Mouse (Mus musculus) A20 (cell line): ENCODE data around the gene Pdxdc1.

Experiments
- DNase-seq: peaks from one replicate; pipeline ENCODE4 v3.0.0-alpha.2; 2011; ENCODE audit warnings: low read depth, low spot score

Gene Pdxdc1

DNA sequence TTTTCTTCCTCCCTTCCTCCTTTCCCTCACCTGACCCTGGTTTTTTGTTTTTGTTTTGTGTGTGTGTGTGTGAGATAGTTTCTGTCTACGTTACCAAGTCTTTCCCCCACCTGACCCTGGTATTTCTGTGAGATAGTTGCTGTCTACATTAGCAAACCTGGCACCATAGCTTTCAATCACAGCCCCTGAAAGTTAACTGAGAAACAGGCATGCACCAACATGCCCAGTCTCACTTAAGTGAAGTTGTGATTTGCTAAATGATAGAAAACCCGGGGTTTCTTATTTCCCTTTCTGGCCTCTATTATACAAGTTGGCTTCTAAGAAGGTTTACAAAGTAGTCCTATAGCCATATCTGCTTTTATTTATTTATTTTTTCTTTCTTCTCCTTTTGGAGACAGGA is 12.5 kb downstream of the Pdxdc1 start:
- no peak for DNase-seq

DNA sequence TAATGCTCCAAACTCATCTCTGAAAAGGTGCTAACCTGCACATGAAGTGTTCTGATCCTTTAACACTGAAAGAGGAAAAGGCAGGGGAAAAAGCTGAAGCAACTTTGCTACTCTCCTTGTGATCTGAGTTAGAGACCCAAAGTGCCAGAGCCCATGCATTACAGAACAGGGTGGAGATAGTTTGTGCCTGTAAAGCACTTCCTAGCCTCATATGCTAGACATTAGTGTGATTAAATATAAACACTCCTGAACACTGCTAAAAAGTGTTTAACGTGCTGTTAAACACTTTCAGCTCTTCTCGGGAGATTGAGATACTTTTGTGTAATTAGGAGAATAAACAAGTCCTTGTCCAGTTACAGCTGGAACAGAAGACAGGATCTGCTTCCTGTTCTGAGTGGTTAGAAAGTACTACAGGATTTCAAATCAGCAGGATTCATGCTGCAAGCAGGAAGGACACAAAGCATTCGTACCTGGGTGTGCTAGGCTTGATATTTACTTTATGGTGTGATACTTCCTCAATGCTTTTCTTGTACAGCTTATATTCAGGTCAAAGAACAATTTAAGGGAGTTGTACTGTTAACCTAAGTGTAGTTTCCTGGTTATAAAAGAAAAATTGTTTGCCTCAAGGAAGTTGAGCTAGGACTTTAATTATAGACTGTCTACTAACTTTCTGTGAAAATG is 19.7 kb downstream of the Pdxdc1 start:
- DNase-seq: no peak

DNA sequence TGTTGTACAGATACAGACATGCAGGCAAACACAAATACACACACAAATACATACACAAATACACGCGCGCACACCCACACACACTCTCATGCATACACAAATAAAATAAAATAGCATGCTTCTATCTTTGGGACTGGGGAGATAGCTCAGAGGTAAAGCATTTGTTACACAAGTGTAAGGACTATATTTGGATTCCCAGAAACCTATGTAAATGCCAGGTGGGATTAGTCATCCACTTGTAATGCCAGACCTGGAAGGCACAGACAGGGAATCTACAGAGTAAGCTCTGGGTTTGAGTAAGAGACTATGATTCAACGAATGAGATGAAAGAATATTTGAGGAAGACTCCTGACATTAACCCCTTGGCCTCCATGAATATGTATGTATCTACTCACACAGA is 27.4 kb downstream of the Pdxdc1 start:
- DNase-seq: no peak

DNA sequence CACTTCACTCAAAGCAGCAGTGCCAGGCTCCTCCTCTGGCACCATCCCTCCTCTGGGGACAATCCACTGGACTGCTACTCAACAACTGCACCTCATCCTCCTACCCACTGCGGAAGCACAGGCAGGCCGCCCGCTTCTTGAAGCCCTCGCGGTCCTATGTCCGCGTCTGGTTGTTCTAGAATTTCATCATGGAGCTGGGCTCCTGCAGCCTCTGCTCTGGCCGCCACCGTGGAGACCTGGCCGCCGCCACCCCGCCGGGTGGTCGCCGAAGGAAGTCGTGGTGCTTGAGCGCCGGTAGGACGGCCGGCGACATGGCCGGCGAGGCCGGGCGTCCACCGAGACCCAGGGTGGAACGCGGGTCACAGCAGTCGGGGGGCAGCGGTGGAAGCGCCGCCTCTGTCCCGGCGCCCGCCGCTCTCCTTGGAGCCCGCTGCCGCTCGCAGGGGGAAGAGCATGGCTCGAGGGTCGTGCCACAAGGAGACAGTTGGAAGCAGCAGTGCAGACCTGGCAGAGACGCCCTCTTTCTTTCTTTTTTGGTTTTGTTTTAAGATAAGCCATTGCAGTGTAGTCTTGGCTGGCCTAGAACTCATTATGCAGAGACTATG is 34.9 kb downstream of the Pdxdc1 start:
- DNase-seq: no peak

DNA sequence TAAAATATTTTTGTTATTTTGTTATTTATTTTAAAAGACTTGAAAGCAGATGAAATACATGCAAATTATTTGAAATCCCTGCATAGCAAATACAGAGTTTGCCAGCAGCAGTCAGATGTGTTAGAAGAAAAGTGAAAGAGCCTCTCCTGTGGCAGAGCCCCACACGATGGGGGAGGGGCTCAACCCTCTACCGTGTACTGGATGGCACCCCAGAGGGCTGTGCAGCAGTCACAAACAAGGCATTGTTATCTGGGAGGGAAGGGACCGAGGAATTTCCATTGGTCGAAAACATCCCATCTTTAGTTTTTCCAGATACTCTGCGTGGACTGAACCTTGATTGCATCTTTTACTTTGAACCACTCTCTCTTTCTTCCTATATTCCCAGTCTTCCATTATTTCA is 35.5 kb downstream of the Pdxdc1 start:
- DNase-seq: peak; percentile 55

DNA sequence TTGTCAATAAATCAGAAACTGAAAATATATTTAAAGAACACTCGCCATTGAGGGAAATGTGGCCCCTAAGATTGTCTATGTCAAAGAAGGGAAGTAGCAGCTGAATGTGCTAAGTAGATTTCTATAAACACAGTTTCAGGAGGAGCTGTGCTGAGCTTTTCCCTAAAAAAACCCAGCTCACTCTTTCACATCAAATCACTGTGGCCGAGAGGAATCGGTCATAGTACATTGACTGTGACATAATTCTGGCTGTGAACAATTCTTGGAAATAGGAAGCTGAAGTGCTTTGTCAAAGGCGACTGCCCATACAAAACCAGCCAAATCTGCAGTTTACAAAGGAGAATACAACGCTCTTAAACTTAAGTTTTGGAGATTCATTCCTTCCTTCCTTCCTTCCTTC is 36.3 kb downstream of the Pdxdc1 start:
- DNase-seq: peak; percentile 52

DNA sequence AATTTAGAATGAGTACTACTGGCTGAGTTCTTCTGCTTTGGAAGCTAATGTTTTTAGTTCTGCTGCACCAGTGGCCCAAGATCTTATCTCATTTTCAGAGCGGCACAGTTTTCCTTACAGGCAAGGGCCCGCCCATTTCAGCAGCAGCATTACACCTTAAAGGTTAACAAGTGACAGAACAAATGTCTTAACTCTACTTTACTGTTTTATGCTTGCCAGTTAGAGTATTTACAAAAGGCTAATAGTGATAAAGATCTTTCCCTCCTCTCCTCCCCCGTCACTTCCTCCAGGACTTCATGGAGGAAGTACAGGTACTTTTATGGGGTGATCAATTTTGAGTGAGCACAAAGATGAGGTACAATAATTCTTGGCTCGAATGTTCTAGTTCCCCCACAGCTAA is 36.9 kb downstream of the Pdxdc1 start:
- no peak for DNase-seq

DNA sequence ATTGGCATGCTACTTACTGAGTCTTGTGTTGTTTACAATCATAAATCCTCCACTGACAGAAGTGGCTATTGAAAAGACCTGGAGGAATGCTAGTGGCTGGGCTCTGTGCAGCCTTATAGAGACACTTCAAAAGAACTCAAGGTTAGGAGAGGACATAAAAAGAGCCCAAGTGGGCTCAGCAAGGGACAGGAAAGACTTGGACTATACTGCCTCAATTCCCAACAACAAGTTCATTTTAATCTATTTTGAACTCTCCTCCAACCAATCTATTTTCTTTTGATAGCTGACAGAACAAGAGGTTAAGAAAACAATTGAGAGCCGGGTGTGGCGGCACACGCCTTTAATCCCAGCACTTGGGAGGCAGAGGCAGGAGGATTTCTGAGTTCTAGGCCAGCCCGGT is 49.0 kb downstream of the Pdxdc1 start:
- DNase-seq: no peak

DNA sequence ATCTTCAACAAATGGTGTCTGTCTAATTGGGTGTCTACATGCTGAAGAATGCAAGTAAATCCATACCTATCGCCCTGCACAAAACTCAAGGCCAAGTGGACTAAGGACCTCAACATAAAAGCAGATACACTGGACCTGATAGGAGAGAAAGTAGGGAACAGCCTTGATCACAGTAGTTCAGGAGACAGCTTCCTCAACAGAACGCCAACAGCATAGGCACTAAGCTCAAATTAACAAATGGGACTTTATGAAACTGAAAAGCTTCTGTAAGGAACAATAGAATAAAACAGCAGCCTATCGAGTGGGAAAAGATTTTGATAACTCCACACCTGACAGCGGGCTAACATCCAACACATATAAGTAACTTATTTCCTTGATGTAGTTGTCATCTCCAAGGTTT is 51.5 kb downstream of the Pdxdc1 start:
- no peak for DNase-seq

DNA sequence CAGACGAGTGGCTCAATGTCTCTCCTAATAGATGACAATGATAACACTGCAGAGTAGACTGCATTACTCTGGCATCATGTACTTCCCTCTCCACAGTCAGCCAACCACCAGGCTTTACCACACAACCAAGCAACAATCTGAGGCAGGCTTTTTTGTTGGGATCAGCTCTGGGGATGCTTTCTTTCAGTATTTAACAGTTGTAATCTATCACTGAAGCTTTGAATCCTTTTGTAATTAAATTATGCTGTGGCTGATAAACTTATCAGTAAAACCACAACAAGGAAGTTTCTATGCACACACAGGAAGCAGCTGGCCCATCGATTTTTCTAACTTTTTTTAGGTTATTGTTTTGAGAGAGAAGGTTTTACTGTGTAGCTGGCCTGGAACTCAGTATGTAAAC is 54.6 kb downstream of the Pdxdc1 start:
- peak; percentile 61 for DNase-seq

DNA sequence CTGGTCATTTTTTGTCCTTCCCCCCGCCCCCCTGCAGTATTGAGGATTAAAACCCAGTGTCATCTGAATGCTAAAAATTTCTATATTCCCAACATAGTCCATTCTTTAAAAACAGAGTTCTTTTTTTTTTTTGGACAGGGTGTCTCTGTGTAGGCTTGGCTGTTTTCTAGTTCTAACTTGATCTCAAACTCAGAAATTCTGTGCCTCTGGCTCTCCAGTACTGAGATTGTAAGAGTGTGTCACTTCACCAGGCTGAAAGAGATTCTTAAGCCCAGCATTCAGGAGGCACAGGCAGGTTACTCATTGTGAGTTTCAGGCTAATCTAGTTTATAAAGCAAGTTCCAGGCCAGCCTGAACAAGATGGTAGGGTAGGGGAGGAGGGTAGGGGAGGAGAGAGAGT is 56.3 kb downstream of the Pdxdc1 start:
- no peak for DNase-seq

DNA sequence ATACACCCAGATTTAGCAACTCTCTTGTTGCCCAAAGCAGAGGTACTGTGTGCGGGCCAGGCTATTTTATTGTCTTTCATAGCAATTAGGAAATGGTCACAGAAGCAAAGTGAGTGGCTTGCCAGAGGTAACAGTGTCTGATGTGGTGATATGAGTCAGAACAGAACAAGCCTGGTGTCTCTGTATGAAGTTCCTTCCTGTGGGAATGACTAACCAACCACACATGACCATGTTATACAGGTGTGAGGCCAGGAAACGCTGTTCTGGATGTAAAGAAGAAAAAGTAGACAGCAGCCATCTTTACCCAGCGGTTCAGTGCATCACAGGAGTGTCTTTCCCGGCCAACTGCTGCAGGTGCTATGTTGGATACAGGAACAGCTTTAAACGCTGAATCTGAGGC is 57.9 kb downstream of the Pdxdc1 start:
- DNase-seq: no peak

DNA sequence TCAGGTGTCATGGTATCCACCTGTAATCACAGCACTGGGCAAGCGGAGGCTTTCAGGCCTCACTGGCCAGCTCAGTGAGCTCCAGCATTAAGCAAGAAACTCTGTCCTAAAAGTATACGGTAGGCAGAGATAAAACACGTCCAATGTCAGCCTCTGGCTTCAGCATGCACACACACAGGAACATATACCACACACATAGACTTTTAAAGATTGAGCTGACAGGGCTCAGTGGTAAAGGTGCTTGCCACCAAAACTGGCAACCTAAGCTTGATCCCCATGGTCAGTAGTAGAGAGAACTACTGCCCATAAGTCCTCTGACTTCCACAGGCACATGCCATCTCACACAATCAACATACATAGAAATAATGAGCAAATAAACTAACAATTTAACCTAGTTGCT is 62.0 kb downstream of the Pdxdc1 start:
- no peak for DNase-seq

DNA sequence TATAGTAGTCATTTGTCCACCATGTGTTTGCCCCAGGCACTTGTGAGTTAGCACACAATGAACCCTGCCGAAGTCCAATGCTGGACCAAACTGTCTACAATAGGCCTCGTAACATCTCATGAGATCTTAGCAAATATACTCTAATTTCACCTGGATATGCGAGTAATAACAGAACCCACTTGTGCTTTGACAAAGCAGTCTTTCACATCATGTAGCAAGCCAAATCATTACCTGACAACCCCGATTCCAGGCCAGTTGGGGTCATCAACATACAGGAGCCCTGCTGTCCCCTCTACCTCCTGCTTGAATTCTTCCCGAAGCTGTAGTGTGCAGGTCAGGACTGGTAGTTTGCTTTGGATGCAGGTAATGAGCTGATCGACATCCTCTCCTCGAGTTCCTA is 62.9 kb downstream of the Pdxdc1 start:
- DNase-seq: no peak

DNA sequence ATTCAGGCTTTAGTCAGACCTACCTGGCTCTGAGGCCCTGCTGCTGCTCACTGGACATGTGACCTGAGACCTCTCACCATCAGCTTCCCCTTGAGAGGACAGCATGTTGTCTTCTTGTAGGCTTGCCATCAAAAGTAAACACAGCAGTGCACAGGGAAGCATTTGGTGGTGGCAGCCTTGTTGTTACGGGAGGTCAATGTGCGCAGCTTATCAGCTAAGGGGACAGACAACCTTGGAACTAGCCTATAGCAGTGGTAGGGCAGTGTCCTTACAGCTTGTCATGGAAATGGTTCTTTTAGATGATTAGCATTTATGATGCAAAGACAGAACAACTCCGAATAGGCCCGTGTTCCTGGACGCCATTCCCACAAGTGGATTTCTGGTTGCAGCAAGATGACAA is 68.5 kb downstream of the Pdxdc1 start:
- no peak for DNase-seq

DNA sequence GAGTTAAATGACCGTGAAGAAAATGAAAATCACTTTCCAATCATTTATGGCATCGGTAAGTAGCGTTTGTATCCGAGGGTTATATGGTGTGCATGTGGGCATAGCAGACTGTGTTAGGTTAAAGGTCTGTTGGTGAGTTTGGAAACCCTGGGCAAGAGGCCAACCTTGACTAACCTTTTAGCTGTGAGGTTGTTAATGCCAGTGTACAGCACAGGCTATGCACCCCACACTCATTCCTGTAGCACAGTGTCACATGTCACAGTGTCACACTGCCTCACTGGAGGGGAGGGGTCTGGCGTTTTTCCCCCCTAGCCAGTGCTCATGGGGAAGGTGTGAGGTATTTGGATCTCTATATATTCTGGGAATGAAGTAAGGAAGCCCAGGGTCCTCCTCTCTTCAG is 71.3 kb downstream of the Pdxdc1 start:
- no peak for DNase-seq

DNA sequence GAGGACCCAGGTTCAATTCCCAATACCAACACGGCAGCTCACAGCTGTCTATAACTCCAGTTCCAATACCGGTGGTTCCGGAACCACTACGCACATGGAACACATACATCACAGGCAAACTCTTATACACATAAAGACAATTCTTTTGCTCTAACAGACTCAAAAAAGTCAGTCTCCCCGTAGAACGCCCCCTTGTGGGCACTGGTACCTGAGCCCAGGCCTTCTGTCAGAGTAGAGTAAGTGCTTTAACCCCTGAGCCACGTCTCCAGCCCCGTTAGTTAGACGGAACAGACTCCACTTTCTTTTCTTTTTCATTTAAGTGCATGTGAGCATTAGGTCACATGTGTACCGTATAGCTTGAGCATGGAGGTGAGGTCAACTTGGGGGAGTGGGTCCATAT is 72.5 kb downstream of the Pdxdc1 start:
- no peak for DNase-seq

DNA sequence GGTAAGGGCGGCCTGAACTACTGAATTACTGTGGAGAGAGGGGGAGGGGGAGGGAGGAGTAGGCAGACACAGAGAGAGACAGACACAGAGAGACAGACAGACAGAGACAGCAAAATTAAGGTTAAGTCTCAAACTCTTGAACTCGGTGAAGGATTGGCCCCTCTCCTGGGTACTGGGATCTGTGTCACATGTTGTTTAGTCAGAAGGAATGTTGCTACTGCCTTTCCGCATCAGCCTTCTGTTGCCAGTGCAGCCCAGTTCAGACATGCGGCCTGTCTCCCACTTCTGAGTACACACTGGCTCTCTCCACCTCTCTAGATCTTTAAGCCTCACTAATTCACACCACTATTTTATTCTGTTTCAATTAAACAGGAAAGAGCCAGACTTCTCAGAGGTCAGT is 76.4 kb downstream of the Pdxdc1 start:
- DNase-seq: no peak

DNA sequence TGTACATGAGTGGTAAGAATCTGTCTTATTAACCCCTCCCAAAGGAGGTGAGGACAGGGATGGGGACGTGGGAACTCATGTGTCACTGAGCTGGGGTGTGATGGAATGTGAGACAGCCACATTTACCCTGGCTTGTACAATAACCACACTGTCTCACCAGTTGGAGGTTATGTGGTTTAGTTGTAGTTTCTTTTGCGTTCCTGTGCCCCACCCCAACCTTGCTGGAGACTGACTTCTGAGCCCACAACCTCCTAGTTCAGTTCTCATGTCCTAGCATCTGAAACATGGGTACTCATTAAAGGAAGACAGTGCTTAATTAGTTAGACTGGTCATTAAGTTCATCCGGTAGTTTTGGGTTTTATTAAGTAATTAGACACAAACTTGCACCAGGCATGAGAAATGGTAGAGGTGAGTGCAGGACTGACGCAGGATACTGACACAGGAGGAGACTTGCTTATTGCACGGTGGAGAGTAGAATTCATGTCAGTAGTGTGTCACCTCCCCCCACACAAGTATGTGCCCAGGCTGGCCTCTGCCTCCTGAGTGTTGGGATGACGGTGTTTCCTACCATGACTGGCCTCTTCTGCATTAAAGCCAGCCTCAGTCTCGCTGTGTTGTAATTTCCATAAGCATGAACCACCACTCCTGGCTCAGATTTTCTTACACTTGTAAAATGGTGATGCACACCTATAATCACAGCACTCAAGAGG is 77.0 kb downstream of the Pdxdc1 start:
- no peak for DNase-seq

DNA sequence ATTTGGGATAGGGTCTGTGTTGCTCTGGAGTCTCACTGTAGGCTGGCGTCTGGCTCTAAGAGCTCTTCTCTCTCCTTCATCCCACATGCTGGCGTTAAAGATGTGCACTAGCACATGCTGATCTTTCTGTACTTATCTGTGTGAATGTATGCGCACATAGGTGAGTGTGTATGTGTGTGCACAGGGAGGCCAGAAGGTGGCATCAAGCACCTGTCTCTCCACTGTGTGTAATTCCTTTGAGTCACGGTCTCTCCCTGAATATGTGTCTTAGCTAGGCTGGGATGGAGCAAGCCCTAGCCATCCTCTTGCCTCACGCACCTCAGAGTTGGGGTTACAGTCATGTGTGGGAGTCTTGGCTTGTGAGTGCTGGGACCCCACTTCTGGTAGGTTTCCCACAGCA is 82.2 kb downstream of the Pdxdc1 start:
- DNase-seq: peak; percentile 26

DNA sequence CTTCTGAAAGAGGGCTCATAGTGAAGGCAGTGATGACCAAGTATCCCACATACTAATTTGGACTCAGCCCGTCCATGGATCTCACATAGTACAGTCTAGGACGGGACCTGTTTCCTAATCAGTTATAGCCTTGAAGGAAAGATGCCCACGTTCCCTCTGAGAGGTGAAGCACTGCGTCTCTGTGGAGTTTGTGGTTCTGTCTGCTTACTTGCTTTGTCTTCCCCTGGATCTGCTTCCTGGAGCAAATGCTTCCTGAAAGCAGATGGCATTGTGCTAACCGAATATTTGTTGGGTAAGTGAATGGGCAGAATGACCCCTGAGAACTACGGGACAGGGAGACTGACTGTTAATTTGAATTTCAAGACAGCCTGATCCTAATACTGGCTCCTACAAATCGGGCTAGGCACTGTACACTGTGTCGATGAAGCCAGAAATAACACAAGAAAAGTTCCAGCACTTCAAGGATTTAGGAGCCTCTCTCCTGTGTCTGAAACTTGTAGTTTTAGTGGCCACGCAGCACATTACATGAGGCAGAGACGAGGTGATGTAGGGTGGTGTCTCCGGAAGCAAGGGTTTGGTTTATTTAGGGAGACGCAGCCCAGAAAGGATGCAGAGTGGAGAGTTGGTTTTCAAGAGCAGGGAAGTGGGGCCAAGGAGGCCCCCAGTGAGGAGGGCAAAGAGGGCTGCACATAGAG is 83.0 kb downstream of the Pdxdc1 start:
- no peak for DNase-seq

DNA sequence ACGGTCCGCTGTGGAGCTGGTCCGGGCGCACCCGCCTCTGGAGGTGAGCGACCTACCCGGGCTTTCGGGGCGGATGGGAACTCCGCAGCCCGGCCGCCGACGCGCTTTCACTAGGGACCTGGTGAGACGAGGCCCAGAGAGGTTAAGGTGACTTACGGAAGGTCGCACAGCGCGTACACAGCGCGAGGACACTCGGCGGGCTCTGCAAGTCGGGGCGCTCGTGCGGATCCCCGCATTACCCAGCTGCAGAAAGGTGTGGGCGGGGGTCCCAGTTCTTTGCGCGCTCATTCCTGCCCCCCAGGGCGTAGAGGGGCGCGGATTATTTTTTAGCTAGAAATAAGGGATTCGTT is 83.6 kb downstream of the Pdxdc1 start:
- DNase-seq: no peak
